Mouse (Mus musculus) brain, adult 10 weeks (tissue): ENCODE results near the gene Arhgef2. TPM values are rescaled to one million over a fixed set of nuclear protein-coding genes. Genes with fewer than 3 reads are reported as not detected.

ENCODE experiments used
- polyA plus RNA-seq: library from polyadenylated mRNA; stranded (reverse); fragments of 350-450 nt; fragmentation: Illumina TruSeq; extraction: RNeasy Lipid Tissue Mini Kit (QIAGEN cat#74804); gene quantifications from one replicate; pipeline ENCODE4 v1.2.3, GENCODE M21; 2015; ENCODE audit warnings: low read depth, low replicate concordance

Gene Arhgef2
- polyA plus RNA-seq: 156 TPM

DNA sequence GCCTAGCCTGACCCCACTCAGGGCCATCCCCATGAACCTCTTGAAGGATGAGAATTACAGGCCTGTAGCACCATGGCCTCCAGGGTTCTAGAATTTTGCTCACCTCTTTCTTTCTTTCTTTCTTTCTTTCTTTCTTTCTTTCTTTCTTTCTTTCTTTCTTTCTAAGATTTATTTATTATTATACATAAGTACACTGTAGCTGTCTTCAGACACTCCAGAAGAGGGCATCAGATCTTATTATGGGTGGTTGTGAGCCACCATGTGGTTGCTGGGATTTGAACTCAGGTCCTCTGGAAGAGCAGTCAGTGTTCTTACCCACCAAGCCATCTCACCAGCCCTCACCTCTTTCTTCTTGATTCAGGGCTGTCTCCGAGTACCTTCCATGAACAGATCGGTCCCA, at the start of gene Arhgef2:
Gene Arhgef2 (plus strand): TSS at position 301 of the 400 bp plus-strand sequence.

DNA sequence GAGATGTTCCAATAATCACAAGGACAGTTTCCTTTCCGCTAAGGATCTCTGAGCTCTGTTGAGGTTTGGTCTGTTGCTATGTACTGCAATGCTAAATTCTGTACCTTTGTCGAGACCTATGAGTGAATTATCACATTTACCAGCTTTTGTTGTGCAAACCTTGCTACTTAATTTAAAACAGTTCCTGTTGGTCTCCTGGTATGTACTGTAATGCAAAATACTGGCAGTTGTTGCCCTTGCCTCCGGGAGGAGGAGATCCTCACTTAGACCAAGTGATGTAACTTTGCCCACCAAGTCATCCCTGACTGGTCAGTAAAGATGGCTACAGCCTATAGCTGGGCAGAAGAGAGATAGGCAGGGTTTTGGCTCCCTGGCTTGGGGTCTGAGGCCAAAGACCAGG, 30.2 kb upstream of the Arhgef2 start, which contains the start of gene Ssr2:
Gene Ssr2 (plus strand): TSS at position 337 of the 400 bp plus-strand sequence.

GRCm38 (mm10) chr3:88652846-88653515, 47.2 kb downstream of the Arhgef2 start, which contains the start of gene Rxfp4:
TSS of gene Rxfp4 (minus strand) at chr3:88653142.

DNA sequence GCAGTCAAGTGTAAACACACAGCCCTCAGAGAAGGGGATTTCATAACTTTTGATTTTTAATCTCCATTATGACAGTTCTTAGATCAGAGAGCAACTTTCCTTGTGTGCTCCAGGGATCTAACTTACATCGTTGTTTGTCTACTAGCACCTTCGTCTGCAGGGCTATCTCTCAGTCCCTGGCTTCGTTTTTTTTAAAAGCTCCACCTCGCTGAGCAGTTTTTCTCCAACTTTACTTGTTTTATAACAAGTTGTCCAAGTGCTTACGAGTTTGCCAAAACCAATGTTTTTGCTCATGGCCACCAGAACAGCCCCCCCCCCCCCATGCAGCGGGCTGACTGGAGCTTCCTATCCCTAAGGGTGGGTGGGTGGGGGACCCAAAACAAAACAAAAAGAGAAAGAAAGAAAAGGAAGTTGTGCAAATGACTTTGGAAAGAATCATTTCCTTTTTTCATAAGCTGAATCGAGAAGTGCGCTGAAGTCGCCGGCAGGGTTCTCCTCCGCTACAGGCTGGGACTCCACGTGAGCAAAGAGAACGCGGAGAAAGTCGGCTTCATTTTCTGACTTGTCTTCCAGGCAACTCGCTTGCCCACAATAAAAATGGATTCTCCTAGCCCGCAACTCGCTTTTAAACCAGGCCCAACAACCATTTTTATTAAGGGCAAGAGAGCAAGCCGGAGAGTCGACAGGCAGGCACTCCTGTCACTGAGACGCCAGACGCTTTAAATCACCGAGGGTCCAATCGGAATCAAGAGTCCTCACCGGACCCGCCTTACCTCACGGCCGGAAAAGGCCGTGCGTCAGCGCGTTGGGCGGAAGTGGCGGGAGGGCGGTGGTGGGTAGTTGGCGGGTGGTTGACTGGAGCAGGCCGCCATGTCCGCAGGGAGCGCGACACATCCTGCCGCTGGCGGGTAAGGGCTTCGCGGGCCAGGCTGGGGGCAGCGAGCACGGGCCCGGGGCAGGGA, 79.5 kb downstream of the Arhgef2 start, which contains the start of gene Khdc4:
Gene Khdc4 (plus strand): TSS at position 824 of the 962 bp plus-strand sequence.

Other genes starting within 250 kb of the Arhgef2 start
- 14.8 TPM for gene Paqr6, start 241.4 kb upstream of the Arhgef2 start, polyA plus RNA-seq
- gene Bglap3, start 233.2 kb upstream of the Arhgef2 start, polyA plus RNA-seq: 0.67 TPM
- gene Bglap2, start 227.3 kb upstream of the Arhgef2 start, polyA plus RNA-seq: not detected
- gene Bglap, start 221.5 kb upstream of the Arhgef2 start, polyA plus RNA-seq: not detected
- gene Pmf1, start 195.6 kb upstream of the Arhgef2 start, polyA plus RNA-seq: 10.5 TPM
- 56.1 TPM for gene Slc25a44, start 180.8 kb upstream of the Arhgef2 start, polyA plus RNA-seq
- 41.2 TPM for gene Sema4a, start 144.8 kb upstream of the Arhgef2 start, polyA plus RNA-seq
- gene Lmna, start 96.0 kb upstream of the Arhgef2 start, polyA plus RNA-seq: 42.8 TPM
- gene Mex3a, start 73.6 kb upstream of the Arhgef2 start, polyA plus RNA-seq: 1.5 TPM
- gene Rab25, start 57.7 kb upstream of the Arhgef2 start, polyA plus RNA-seq: not detected
- gene Lamtor2, start 52.9 kb upstream of the Arhgef2 start, polyA plus RNA-seq: 129 TPM
- gene Ubqln4, start 52.2 kb upstream of the Arhgef2 start, polyA plus RNA-seq: 104 TPM
- gene Ssr2, start 30.1 kb upstream of the Arhgef2 start, polyA plus RNA-seq: 126 TPM
- not detected for gene Rxfp4, start 47.2 kb downstream of the Arhgef2 start, polyA plus RNA-seq
- gene Khdc4, start 79.8 kb downstream of the Arhgef2 start, polyA plus RNA-seq: 46.0 TPM
- gene Rit1, start 110.9 kb downstream of the Arhgef2 start, polyA plus RNA-seq: 64.1 TPM
- gene Syt11, start 169.2 kb downstream of the Arhgef2 start, polyA plus RNA-seq: 414 TPM
- gene Gon4l, start 229.3 kb downstream of the Arhgef2 start, polyA plus RNA-seq: 28.2 TPM